Mouse (Mus musculus): Measurements from ENCODE around the gene Sphk1.

Gene Sphk1

DNA sequence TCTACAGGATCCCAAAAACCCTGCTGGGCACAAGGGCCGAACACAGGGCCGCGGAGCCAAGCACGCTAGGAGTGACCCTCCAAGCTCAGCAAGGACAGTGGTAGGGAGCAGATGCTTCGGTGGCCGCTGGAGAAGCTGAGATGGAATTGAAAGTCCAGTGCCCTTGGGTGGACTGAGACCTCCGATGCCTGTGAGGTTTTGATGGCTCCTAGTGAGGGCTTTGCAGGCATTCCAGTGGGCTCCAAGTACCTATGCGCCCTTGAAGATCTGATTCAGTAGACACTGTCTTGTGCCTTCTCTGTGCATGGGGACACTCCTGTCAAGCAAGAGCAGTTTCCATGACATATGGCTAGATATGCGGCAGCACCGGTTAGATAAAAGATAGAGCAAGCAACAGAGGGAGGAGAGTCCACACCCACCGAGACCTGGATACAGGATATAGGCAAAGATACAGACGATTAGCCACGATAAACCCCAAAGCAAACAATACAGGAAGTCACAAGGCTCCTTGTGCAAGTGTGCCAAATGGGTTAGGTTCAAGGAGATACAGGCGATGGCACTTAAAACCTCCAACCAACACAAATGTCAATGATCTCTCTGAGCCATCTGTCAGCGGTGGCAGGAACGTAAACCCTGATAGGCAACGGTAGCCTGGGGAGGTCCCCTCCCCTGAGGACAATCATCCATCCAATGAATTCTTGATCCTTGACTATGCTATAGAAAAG, 24.4 kb upstream of the Sphk1 start:
- no peak for DNase-seq (ENCODE audit: low spot score in 2 of 2)

- no peak for DNase-seq (ENCODE audit: low spot score in 2 of 2)
These were observed 22.0 kb upstream of the Sphk1 start for GRCm38 (mm10) chr11:116508689-116509088.

- DNase-seq (ENCODE audit: low spot score in 2 of 2): no peak
These were observed 19.3 kb upstream of the Sphk1 start for GRCm38 (mm10) chr11:116511301-116511868.

DNA sequence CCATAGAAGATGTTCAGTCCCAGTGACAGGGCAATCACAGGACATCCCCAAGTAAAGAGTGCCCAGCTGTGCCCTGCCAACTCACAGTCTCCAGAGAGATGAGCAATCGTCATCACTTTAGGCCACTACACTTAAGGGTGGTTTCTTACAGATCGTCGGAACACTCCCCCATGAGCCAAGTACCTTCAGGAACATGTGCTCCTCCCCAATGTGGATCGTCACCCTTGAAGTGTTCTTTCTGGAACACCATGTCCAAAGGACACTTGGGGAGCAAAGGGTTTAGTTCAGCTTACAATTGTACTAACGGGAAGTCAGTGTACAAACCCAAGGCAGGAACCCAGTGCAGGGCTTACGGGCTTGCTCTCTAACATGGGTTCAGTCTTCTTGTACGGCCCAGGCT, 18.6 kb upstream of the Sphk1 start:
- no peak for DNase-seq (ENCODE audit: low spot score in 2 of 2)

- no peak for DNase-seq (ENCODE audit: low spot score in 2 of 2)
These were observed 17.7 kb upstream of the Sphk1 start for GRCm38 (mm10) chr11:116512987-116513386.

DNA sequence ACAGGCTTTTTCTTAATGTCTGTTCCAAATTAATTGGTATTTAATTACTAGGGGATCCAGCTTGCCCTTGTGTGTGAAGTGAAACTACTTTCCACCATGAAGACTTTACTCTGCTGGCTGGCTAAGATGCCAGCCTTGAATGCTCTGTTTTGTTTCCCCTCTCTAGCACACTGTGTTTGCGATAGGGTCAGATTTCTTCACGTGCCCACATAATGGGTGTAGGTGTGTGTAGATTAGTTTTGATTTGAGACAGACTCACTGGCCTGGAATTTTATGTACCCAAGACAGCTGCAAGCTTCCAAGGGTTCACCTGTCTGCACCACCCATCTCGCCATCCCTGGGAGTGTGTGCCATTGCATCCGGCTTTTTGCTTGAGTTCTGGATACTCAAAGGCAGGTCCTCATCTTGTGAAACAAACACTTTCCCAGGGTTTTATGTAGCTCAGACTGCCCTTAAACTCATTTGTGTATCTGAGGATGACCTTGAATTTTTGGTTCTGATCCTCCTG, 17.1 kb upstream of the Sphk1 start:
- DNase-seq (ENCODE audit: low spot score in 2 of 2): no peak

DNA sequence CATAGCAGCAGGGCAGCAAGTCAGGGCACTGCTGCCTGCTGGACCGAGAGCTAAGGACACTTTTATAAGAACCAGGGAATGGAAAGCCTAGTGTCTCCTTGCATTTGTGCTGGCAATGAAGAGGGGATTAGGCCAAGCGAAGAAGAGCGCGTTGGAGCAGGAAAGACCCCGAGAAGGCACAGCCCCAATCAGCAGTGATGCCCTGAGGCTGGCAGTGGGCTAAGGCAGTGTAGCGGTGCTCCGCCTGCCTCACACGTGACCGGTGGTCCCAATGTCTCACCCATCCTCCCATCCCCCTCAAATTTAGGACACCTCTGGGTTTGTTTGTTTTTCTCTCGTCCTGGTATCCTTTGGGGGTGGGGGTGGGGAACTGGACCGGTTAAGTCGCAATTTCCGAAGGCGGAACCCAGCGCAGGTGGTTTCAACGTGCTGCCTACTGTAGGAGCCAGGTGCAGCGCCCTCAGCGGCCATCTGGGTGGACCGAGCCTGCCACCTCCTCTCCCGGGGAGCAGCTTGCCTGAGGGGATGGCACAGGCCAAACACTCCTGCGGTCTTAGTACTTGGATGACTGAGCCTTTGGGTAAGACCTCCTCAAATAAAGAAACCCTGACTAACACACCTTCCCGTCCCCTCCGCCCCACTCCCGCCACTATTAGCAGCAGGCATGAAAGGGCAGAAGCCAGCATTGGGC, 15.2 kb upstream of the Sphk1 start:
- DNase-seq (ENCODE audit: low spot score in 2 of 2): no peak

DNA sequence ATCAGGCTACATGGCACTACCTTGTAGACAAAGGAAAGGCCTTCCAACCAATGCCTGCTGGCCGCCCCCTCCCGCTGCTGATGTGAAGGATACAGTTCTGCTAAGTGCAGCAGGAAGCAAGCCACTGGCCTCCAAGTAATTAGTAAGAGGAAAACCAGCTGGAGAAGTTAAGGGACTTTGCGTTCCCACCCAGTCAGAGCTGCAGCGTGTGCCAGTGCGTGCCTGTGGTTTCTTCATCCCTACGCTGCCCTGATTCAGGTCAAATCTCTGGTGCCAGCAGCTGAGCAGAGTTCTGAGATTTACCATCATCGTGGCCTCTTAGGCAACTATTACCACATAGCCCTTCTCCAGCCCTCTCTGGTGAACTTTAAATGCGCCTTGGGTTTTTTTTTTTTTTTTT, 12.2 kb upstream of the Sphk1 start:
- DNase-seq (ENCODE audit: low spot score in 2 of 2): no peak

- DNase-seq (ENCODE audit: low spot score in 2 of 2): no peak
These were observed 9.6 kb upstream of the Sphk1 start for GRCm38 (mm10) chr11:116521143-116521542.

- DNase-seq (ENCODE audit: low spot score in 2 of 2): no peak
These were observed 8.7 kb upstream of the Sphk1 start for GRCm38 (mm10) chr11:116522046-116522445.

DNA sequence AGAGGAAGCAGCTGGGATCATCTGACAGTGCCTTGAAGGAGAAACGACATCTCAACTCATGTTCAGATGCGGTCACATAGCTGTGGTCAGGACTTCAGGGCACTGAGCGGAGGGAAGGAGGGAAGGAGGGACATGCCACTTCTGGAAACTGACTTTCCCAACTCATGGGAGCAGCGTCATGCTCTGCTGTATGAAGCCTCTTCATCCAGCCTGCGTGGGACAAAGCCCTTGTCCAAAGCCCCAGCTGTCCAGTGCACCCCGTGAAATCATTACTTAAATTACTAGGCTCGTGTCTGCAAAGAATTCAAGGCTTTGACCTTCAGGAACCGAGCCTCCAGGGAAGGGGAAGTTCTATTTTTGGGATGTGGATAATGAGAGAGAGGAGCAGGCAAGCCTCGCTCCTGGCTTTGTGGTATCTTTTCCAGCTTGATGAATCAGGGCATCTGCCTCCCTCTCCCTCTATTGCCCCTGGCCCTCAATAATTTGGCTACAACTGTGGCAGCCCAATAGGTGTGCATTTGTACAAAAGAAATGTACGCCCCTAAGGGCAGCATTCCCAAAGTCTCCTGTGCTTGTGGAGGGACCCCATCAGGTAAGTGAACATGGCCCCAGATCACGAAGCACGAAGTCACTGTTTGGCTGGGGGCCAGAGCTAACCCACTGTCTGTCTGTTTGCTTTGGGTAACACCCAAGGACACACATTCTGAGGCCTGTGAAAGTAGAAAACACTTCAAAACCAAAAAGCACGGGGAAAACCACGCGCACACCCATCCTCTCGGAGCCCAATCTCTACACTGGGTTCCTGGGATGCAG, 7.6 kb upstream of the Sphk1 start:
- DNase-seq (ENCODE audit: low spot score in 2 of 2): no peak

DNA sequence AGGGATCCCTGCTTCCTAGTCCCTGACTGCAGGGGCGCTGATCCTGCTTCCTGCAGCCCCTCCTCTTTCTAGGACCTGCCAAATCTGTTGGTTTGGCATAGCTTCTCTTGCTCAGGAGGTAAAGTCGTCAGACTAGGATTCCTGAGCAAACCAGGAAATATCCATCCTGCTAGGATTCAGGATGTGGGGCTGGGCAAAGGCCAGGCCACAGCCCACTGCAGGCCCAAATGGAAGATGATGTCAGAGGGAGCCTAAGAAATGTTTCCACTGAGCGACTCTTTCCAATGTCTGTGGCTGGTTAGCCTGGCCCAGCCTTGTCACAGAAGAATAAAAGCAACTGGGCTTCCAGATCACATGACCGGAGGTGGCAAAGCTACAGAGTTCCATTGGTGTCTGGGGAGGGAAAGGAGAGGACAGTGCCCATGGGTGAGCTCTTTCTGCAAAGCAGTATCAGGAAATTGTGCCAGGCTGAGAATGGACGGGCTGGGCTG, 7.0 kb upstream of the Sphk1 start:
- no peak for DNase-seq (ENCODE audit: low spot score in 2 of 2)

DNA sequence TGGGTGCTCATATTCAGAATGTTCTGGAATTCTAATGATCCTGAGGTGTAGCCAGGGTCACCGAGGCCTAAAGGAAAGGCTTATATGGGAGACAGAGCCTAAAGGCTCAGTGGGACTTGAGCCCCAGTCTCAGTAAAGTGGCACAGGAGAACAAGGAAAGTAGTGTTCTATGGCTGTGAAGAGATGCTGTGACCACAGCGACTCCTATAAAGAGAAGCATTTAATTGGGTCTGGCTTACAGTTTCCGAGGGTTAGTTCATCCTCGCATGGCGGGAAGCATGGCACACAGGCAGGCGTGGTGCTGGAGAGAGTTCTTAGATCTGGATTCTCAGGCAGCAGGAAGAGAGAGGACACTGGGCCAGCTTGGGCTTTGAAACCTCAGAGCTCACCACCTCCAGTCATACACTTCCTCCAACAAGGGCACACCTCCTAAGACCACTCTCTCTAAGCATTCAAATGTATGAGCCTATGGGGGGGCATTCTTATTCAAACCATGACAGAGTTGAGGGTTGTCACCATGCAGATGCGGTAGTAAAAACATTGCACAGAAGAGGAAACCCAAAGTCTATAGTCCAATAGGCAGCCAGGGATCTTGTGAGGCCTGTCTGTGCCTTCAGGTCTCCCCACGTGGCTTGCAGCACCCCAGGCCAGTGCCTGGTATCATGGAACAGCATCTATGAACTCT, 1.9 kb upstream of the Sphk1 start:
- DNase-seq (ENCODE audit: low spot score in 2 of 2): no peak

- peak in 1 of 2 experiments; percentile 10 for DNase-seq (ENCODE audit: low spot score in 2 of 2)
These were observed 856 bp downstream of the Sphk1 start for GRCm38 (mm10) chr11:116531371-116532191.

DNA sequence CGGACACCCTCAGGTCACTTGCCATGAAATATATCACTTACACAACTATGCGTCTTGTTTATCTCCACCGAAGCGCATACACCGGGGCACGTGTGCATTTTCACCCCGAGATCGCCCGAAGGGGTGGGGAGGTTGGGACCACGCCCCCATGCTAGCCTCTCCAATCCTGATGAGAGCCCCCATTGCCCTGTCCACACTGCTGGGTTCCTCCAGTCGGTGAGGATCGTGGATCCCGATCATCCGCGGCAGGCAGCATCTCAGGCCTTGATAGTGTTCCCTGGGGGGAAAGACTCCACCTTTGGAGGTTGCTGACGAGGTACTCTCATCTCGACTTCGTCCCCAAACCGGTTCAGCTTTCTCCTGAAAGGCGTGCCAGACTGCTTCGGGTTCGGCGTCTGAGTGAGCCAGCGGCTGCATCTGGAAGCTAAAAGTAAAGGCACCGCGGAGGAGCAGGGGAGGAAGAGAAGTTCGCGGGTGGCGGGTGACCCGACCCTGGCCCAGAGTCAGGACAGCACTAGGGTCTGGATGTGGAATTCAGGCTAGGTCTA, 1.6 kb downstream of the Sphk1 start:
- peak in 1 of 2 experiments; percentile 3 for DNase-seq (ENCODE audit: low spot score in 2 of 2)

GRCm38 (mm10) chr11:116532810-116533338, 2.1 kb downstream of the Sphk1 start:
- DNase-seq (ENCODE audit: low spot score in 2 of 2): peak in 1 of 2 experiments; percentile 8

- no peak for DNase-seq (ENCODE audit: low spot score in 2 of 2)
These were observed 2.8 kb downstream of the Sphk1 start for GRCm38 (mm10) chr11:116533341-116534153.

DNA sequence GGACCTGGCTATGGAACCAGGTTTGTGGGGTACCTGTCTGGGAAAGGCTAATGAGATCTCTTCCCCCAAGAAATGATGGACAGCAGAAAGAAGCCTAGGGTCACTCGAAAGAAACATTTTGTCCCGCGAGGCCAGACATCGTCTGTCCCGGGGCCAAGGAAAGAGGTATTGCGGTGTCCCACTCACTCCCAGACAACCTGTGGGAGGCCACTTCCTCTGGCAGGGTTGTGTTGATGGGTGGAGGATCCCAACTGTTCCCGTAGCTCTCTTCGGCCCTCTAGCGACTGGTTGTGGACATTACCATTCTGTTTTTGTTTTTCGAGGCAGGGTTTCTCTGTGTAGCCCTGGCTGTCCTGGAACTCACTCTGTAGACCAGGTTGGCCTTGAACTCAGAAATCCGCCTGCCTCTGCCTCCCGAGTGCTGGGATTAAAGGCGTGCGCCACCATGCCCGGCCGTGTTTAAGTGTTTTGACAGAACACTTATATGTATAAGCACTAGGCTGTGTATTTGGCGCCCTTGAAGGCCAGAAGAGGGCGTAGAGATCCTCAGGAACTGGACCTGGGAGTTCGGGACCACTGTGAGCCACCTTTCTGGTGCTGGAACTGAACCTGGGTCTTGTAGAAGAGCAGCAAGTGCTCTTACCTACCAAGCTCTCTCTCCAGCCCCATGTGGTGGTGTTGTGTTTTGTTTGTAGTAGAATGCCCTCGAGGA, 3.6 kb downstream of the Sphk1 start:
- peak in 1 of 2 experiments; percentile 78 for DNase-seq (ENCODE audit: low spot score in 2 of 2)

Measured in left cerebral cortex, adult 9 months (tissue).